ENCODE assay signal across 13 mouse cellular contexts in the genomic region with DNA sequence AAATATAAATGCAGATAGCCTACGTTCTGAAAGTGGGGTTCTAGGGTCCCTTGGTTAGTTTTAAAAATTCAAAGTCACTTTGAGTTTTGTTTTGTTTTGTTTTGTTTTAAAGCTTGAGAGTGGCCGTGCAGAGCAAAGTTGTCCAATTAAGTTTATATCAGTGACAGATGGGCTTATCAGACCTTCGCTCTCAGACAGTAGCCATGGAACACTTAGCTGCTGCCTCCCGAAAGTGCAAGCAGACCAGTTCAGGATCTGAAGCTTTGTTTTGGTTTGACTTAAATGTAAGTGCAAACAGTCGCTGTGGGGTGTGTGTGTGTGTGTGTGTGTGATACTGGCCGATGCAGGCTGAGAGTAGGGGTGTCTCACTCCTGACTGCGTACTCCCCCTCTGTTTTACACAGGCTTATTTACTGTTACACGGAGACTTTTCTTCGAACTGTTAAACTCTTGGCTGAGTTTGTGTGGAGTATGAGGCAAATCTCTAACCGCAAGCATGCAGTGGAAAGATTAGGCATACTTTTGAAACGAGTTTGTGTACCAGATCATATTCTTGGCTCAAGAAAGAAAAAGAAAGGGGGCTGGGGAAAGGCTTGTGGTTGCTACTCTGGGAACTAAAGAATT. TPM values are rescaled to one million over a fixed set of nuclear protein-coding genes. Genes with fewer than 3 reads are reported as not detected.
DNase-seq lines count a peak whose midpoint lies in the region; ATAC-seq and TF ChIP-seq lines count a peak whose summit lies in the region.
"Had no signal": no experiment of that assay in that cellular context is flagged by ENCODE, and none has a peak within 500 bp of the region (broad histone marks: within the 10 kb centered on the region; RNA-seq: fewer than 3 reads in every experiment).

No protein-coding gene starts in this region.

- H3K27ac ChIP-seq in kidney, embryonic 15.5 days, result no peak overlapping the region
- H3K27ac ChIP-seq in embryonic fibroblast, embryonic 13.5 days (ENCODE audit: insufficient read depth, low read length), result peak overlapping the region; percentile 63
- H3K27ac ChIP-seq in limb, embryonic 15.5 days, result peak overlapping the region; percentile 3
- H3K27ac ChIP-seq in stomach, embryonic 14.5 days (ENCODE audit: low read length), result peak overlapping the region; percentile 52; the same call in 1 of the 2 replicates
- H3K27ac ChIP-seq: gastrocnemius, adult 2 months; liver, embryonic 14.5 days had no signal

- 62% methylated on average over 11 of the region's 11 CpGs for WGBS in kidney, embryonic 15.5 days
- WGBS in limb, embryonic 15.5 days, result 52% methylated on average over 11 of the region's 11 CpGs
- 39% methylated on average over 11 of the region's 11 CpGs for WGBS in stomach, embryonic 14.5 days

- no peak overlapping the region for H3K4me3 ChIP-seq in kidney, embryonic 15.5 days (replicated peaks)
- no peak overlapping the region for H3K4me3 ChIP-seq in embryonic fibroblast, embryonic 13.5 days (ENCODE audit: insufficient read depth, low read length)
- no peak overlapping the region for H3K4me3 ChIP-seq in limb, embryonic 15.5 days
- no peak overlapping the region for H3K4me3 ChIP-seq in stomach, embryonic 14.5 days (ENCODE audit: low read depth, low read length)
- H3K4me3 ChIP-seq: gastrocnemius, adult 2 months had no signal

- H3K4me1 ChIP-seq in kidney, embryonic 15.5 days, result no peaks in the 10 kb centered on the region
- H3K4me1 ChIP-seq in embryonic fibroblast, embryonic 13.5 days (ENCODE audit: control insufficient read depth, insufficient read depth, low read length), result 0 out of 2 replicates have a peak, but pooled peaks cover 9% of the 10 kb centered on the region
- peaks cover 8% of the 10 kb centered on the region; the same call in 1 of the 2 replicates for H3K4me1 ChIP-seq in limb, embryonic 15.5 days
- 0 out of 2 replicates have a peak, but pooled peaks cover 7% of the 10 kb centered on the region for H3K4me1 ChIP-seq in stomach, embryonic 14.5 days (ENCODE audit: control insufficient read depth, insufficient read depth, low read length)

- H3K9me3 ChIP-seq in kidney, embryonic 15.5 days (replicated peaks), result no peaks in the 10 kb centered on the region
- H3K9me3 ChIP-seq in limb, embryonic 15.5 days, result no peaks in the 10 kb centered on the region
- no peaks in the 10 kb centered on the region for H3K9me3 ChIP-seq in stomach, embryonic 14.5 days (ENCODE audit: control insufficient read depth, low read depth, low read length)

- TF ChIP-seq CTCF in embryonic fibroblast, embryonic 13.5 days (IDR thresholded peaks at IDR 0.05; ENCODE audit: borderline replicate concordance, insufficient read depth, low read length), result no peak

- TF ChIP-seq POLR2A in embryonic fibroblast, embryonic 13.5 days (IDR thresholded peaks at IDR 0.05; ENCODE audit: low read depth, low read length), result no peak; the same call in 1 of the 2 replicates

- no peak overlapping the region for H3K9ac ChIP-seq in kidney, embryonic 15.5 days
- no peak overlapping the region for H3K9ac ChIP-seq in limb, embryonic 15.5 days
- H3K9ac ChIP-seq in stomach, embryonic 14.5 days (replicated peaks; ENCODE audit: low read depth, low read length), result no peak overlapping the region
- H3K9ac ChIP-seq: liver, embryonic 14.5 days had no signal

- H3K27me3 ChIP-seq in kidney, embryonic 15.5 days, result no peaks in the 10 kb centered on the region
- no peaks in the 10 kb centered on the region for H3K27me3 ChIP-seq in limb, embryonic 15.5 days
- H3K27me3 ChIP-seq in stomach, embryonic 14.5 days (ENCODE audit: control insufficient read depth, insufficient read depth, low read length), result no peaks in the 10 kb centered on the region

- DNase-seq in kidney, adult 9 months, result peak; percentile 23
- no peak for DNase-seq in thymus, postnatal 4 days
- DNase-seq in gastrocnemius, postnatal 4 days (ENCODE audit: low spot score in 2 of 2), result no peak
- DNase-seq in testis, postnatal 10 days (ENCODE audit: low spot score), result no peak
- DNase-seq: cerebellum, adult 11 months; gastrocnemius, adult 2 months; right cerebral cortex, adult 18-20 months had no signal

- no peak for ATAC-seq in kidney, embryonic 15.5 days (replicated peaks; ENCODE audit: low FRiP score)
- ATAC-seq in limb, embryonic 15.5 days (ENCODE audit: insufficient number of reproducible peaks, low FRiP score, low TSS enrichment, low read depth), result peak; percentile 82
- no peak for ATAC-seq in stomach, embryonic 14.5 days (ENCODE audit: insufficient number of reproducible peaks, insufficient read depth, low FRiP score, low read depth)

- no peaks in the 10 kb centered on the region for H3K36me3 ChIP-seq in kidney, embryonic 15.5 days
- H3K36me3 ChIP-seq in limb, embryonic 15.5 days, result no peaks in the 10 kb centered on the region
- no peaks in the 10 kb centered on the region for H3K36me3 ChIP-seq in stomach, embryonic 14.5 days (ENCODE audit: control insufficient read depth, insufficient read depth, low read length)

- H3K4me2 ChIP-seq in kidney, embryonic 15.5 days, result no peak overlapping the region
- 0 out of 2 replicates have a peak overlapping the region, but pooled peaks have one; percentile 19 for H3K4me2 ChIP-seq in limb, embryonic 15.5 days
- H3K4me2 ChIP-seq in stomach, embryonic 14.5 days (replicated peaks; ENCODE audit: low read depth, low read length), result peak overlapping the region; percentile 22

RNA-seq across cellular contexts. Expression of a gene that starts 37.9 kb away (rescaled TPM):
- polyA plus RNA-seq in kidney, embryonic 15.5 days (2015; fragmentation: Nextera tagmentation; extraction: Ambion mirVana), result 0.06 and 0.08 TPM in 2 replicates
- polyA plus RNA-seq in embryonic fibroblast, embryonic 13.5 days (2011; ENCODE audit: insufficient read length, low read depth, missing spikeins), result 0.85 and 3.5 TPM in 2 replicates
- 0.34 and 0.58 TPM in 2 replicates for polyA plus RNA-seq in limb, embryonic 15.5 days (2015; fragmentation: Nextera tagmentation; extraction: Ambion mirVana)
- polyA plus RNA-seq in stomach, embryonic 14.5 days (2014; fragmentation: Nextera tagmentation; extraction: Ambion mirVana), result 3.6 and 5.0 TPM in 2 replicates
- total RNA-seq in gastrocnemius, postnatal 4 days (2021), result not detected
- total RNA-seq: gastrocnemius, adult 2 months; layer of hippocampus, adult 8-10 months had no signal
- polyA plus RNA-seq: liver, embryonic 14.5 days had no signal

RNA-seq across cellular contexts. Expression of a gene that starts 46.4 kb away (rescaled TPM):
- not detected in 2 replicates for polyA plus RNA-seq in kidney, embryonic 15.5 days (2015; fragmentation: Nextera tagmentation; extraction: Ambion mirVana)
- polyA plus RNA-seq in embryonic fibroblast, embryonic 13.5 days (2011; ENCODE audit: insufficient read length, low read depth, missing spikeins), result 2.5 and 2.8 TPM in 2 replicates
- 0.38 TPM in 1 of 2 replicates, not detected in the other for polyA plus RNA-seq in limb, embryonic 15.5 days (2015; fragmentation: Nextera tagmentation; extraction: Ambion mirVana)
- not detected in 2 replicates for polyA plus RNA-seq in stomach, embryonic 14.5 days (2014; fragmentation: Nextera tagmentation; extraction: Ambion mirVana)
- not detected for total RNA-seq in gastrocnemius, postnatal 4 days (2021)
- total RNA-seq: gastrocnemius, adult 2 months; layer of hippocampus, adult 8-10 months had no signal

RNA-seq across cellular contexts. Expression of a gene that starts 58.8 kb away (rescaled TPM):
- polyA plus RNA-seq in kidney, embryonic 15.5 days (2015; fragmentation: Nextera tagmentation; extraction: Ambion mirVana), result 0.65 and 0.77 TPM in 2 replicates
- polyA plus RNA-seq in embryonic fibroblast, embryonic 13.5 days (2011; ENCODE audit: insufficient read length, low read depth, missing spikeins), result 22.0 and 40.1 TPM in 2 replicates
- 1.3 TPM in 2 replicates for polyA plus RNA-seq in limb, embryonic 15.5 days (2015; fragmentation: Nextera tagmentation; extraction: Ambion mirVana)
- 0.83 and 1.2 TPM in 2 replicates for polyA plus RNA-seq in stomach, embryonic 14.5 days (2014; fragmentation: Nextera tagmentation; extraction: Ambion mirVana)
- under 1 TPM; 0.69 to 0.91 TPM for total RNA-seq in gastrocnemius, postnatal 4 days (2021)
